Mouse (Mus musculus) ES-Bruce4 (cell line): ENCODE measurements at regions not wholly inside any gene's neighbourhood (a gene's known extent, or its start where the extent isn't known, plus 50 kb on each side); places are given as distances from the start of the nearest gene placed in this dataset.

ENCODE experiments used
- CTCF ChIP-seq: IDR thresholded peaks from one replicate; pipeline ENCODE4 v1.8.1; 2011; ENCODE audit warnings: low read depth, low read length
- EP300 ChIP-seq: IDR thresholded peaks from 2 replicates; pipeline ENCODE4 v1.6.1; 2011; ENCODE audit warnings: low read depth, low read length; ENCODE audit not compliant: insufficient read depth
- POLR2A ChIP-seq: IDR thresholded peaks from one replicate; pipeline ENCODE4 v1.8.1; 2011; ENCODE audit warnings: low read length; ENCODE audit not compliant: insufficient read depth

DNA sequence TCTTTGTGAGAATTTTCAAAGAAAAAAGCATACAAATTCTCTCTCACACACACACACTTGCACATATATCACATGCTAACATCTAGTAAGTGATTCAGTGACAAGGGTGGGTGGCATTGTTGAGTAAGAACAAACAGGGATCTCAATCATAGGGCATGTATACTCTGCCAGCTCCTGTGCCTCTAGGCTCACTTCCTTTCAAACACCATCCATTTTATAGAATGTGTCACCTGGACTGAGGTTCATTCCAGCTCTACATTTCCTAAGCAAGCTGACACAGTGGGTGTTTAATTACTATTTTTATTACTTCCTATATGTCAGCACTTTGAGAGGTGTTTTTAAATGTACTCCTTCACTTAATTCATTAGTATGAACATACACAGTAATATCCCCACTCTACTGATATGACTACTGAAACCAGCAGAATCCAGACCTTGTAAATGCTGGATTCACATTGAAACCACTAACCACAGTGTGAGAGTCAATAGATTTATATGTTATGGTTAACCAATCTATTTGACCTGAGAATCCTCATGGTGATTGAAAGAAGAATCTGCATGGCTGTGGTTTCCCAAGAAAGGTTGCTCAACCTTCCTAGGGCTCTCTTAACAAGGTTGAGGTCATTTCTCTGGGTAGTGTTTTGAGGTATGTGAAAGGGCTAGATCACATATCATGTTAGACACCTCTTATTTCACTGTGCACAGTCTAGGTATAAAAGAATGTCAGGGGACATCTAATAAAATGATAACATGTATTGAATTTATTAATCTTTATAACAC is 480.5 kb upstream of the Tnp1 start:
- no peak for TF ChIP-seq CTCF
- TF ChIP-seq EP300 = no peak
- TF ChIP-seq POLR2A = no peak
